Mouse (Mus musculus): Measurements from ENCODE around the gene Ifna14. TPM values are rescaled to one million over a fixed set of nuclear protein-coding genes. Genes with fewer than 3 reads are reported as not detected.

Ifna14 gene
- total RNA-seq, 2 experiments from 2014 or later, result not detected

Other genes starting within 250 kb of the Ifna14 start
- gene Hacd4, start 132.9 kb downstream of the Ifna14 start, total RNA-seq (2014; fragmentation: Nextera tagmentation), result 1.8 and 4.9 TPM in 2 replicates
- gene Hacd4, start 132.9 kb downstream of the Ifna14 start, total RNA-seq (2017), result 2.7 and 2.8 TPM in 2 replicates
- gene Ifnb1, start 49.0 kb downstream of the Ifna14 start, total RNA-seq (2014; fragmentation: Nextera tagmentation), result not detected in 2 replicates
- gene Ifnb1, start 49.0 kb downstream of the Ifna14 start, total RNA-seq (2017), result not detected in 2 replicates
- gene Ifna15, start 13.6 kb downstream of the Ifna14 start, total RNA-seq (2014; fragmentation: Nextera tagmentation), result not detected in 2 replicates
- gene Ifna15, start 13.6 kb downstream of the Ifna14 start, total RNA-seq (2017), result not detected in 2 replicates
- gene Ifna9, start 20.6 kb upstream of the Ifna14 start, total RNA-seq (2014; fragmentation: Nextera tagmentation), result not detected in 2 replicates
- gene Ifna9, start 20.6 kb upstream of the Ifna14 start, total RNA-seq (2017), result not detected in 2 replicates
- not detected in 2 replicates for gene Ifna12, start 31.6 kb upstream of the Ifna14 start, total RNA-seq (2014; fragmentation: Nextera tagmentation)
- gene Ifna12, start 31.6 kb upstream of the Ifna14 start, total RNA-seq (2017), result not detected in 2 replicates
- not detected in 2 replicates for gene C87499, start 62.6 kb upstream of the Ifna14 start, total RNA-seq (2014; fragmentation: Nextera tagmentation)
- not detected in 2 replicates for gene C87499, start 62.6 kb upstream of the Ifna14 start, total RNA-seq (2017)
- gene Ifna13, start 72.7 kb upstream of the Ifna14 start, total RNA-seq (2014; fragmentation: Nextera tagmentation), result not detected in 2 replicates
- not detected in 2 replicates for gene Ifna13, start 72.7 kb upstream of the Ifna14 start, total RNA-seq (2017)
- not detected in 2 replicates for gene Ifna16, start 105.1 kb upstream of the Ifna14 start, total RNA-seq (2014; fragmentation: Nextera tagmentation)
- not detected in 2 replicates for gene Ifna16, start 105.1 kb upstream of the Ifna14 start, total RNA-seq (2017)
- not detected in 2 replicates for gene Ifna2, start 112.1 kb upstream of the Ifna14 start, total RNA-seq (2014; fragmentation: Nextera tagmentation)
- not detected in 2 replicates for gene Ifna2, start 112.1 kb upstream of the Ifna14 start, total RNA-seq (2017)
- gene Ifnab, start 119.6 kb upstream of the Ifna14 start, total RNA-seq (2014; fragmentation: Nextera tagmentation), result not detected in 2 replicates
- not detected in 2 replicates for gene Ifnab, start 119.6 kb upstream of the Ifna14 start, total RNA-seq (2017)
- gene Gm26566, start 150.0 kb upstream of the Ifna14 start, total RNA-seq (2014; fragmentation: Nextera tagmentation), result not detected in 2 replicates
- 0.69 TPM in 1 of 2 replicates, not detected in the other for gene Gm26566, start 150.0 kb upstream of the Ifna14 start, total RNA-seq (2017)
- 33.5 and 45.5 TPM in 2 replicates for gene Klhl9, start 150.7 kb upstream of the Ifna14 start, total RNA-seq (2014; fragmentation: Nextera tagmentation)
- 72.4 and 96.0 TPM in 2 replicates for gene Klhl9, start 150.7 kb upstream of the Ifna14 start, total RNA-seq (2017)
- gene Gm13271, start 183.1 kb upstream of the Ifna14 start, total RNA-seq (2014; fragmentation: Nextera tagmentation), result not detected in 2 replicates
- not detected in 2 replicates for gene Gm13271, start 183.1 kb upstream of the Ifna14 start, total RNA-seq (2017)
- 0.49 TPM in 1 of 2 replicates, not detected in the other for gene Gm13283, start 188.3 kb upstream of the Ifna14 start, total RNA-seq (2014; fragmentation: Nextera tagmentation)
- 0.21 TPM in 1 of 2 replicates, not detected in the other for gene Gm13283, start 188.3 kb upstream of the Ifna14 start, total RNA-seq (2017)
- not detected in 2 replicates for gene Gm13290, start 202.0 kb upstream of the Ifna14 start, total RNA-seq (2014; fragmentation: Nextera tagmentation)
- gene Gm13290, start 202.0 kb upstream of the Ifna14 start, total RNA-seq (2017), result not detected in 2 replicates
- gene Gm13289, start 205.1 kb upstream of the Ifna14 start, total RNA-seq (2014; fragmentation: Nextera tagmentation), result not detected in 2 replicates
- not detected in 2 replicates for gene Gm13289, start 205.1 kb upstream of the Ifna14 start, total RNA-seq (2017)
- not detected in 2 replicates for gene Gm13272, start 208.1 kb upstream of the Ifna14 start, total RNA-seq (2014; fragmentation: Nextera tagmentation)
- not detected in 2 replicates for gene Gm13272, start 208.1 kb upstream of the Ifna14 start, total RNA-seq (2017)
- gene Ifnz, start 210.3 kb upstream of the Ifna14 start, total RNA-seq (2014; fragmentation: Nextera tagmentation), result 1.5 TPM in 1 of 2 replicates, not detected in the other
- gene Ifnz, start 210.3 kb upstream of the Ifna14 start, total RNA-seq (2017), result 0.22 and 0.52 TPM in 2 replicates
- not detected in 2 replicates for gene Gm13276, start 213.9 kb upstream of the Ifna14 start, total RNA-seq (2014; fragmentation: Nextera tagmentation)
- not detected in 2 replicates for gene Gm13276, start 213.9 kb upstream of the Ifna14 start, total RNA-seq (2017)
- not detected in 2 replicates for gene Gm13277, start 216.8 kb upstream of the Ifna14 start, total RNA-seq (2014; fragmentation: Nextera tagmentation)
- gene Gm13277, start 216.8 kb upstream of the Ifna14 start, total RNA-seq (2017), result not detected in 2 replicates
- not detected in 2 replicates for gene Gm13278, start 219.8 kb upstream of the Ifna14 start, total RNA-seq (2014; fragmentation: Nextera tagmentation)
- gene Gm13278, start 219.8 kb upstream of the Ifna14 start, total RNA-seq (2017), result not detected in 2 replicates
- gene Gm13275, start 222.7 kb upstream of the Ifna14 start, total RNA-seq (2014; fragmentation: Nextera tagmentation), result not detected in 2 replicates
- not detected in 2 replicates for gene Gm13275, start 222.7 kb upstream of the Ifna14 start, total RNA-seq (2017)
- gene Gm13279, start 225.6 kb upstream of the Ifna14 start, total RNA-seq (2014; fragmentation: Nextera tagmentation), result not detected in 2 replicates
- gene Gm13279, start 225.6 kb upstream of the Ifna14 start, total RNA-seq (2017), result not detected in 2 replicates
- not detected in 2 replicates for gene Gm13285, start 227.9 kb upstream of the Ifna14 start, total RNA-seq (2014; fragmentation: Nextera tagmentation)
- not detected in 2 replicates for gene Gm13285, start 227.9 kb upstream of the Ifna14 start, total RNA-seq (2017)
- gene Gm13287, start 231.5 kb upstream of the Ifna14 start, total RNA-seq (2014; fragmentation: Nextera tagmentation), result not detected in 2 replicates
- not detected in 2 replicates for gene Gm13287, start 231.5 kb upstream of the Ifna14 start, total RNA-seq (2017)
- not detected in 2 replicates for gene Gm13288, start 233.7 kb upstream of the Ifna14 start, total RNA-seq (2014; fragmentation: Nextera tagmentation)
- not detected in 2 replicates for gene Gm13288, start 233.7 kb upstream of the Ifna14 start, total RNA-seq (2017)
- gene Ifna7, start 244.4 kb upstream of the Ifna14 start, total RNA-seq (2014; fragmentation: Nextera tagmentation), result not detected in 2 replicates
- gene Ifna7, start 244.4 kb upstream of the Ifna14 start, total RNA-seq (2017), result not detected in 2 replicates
- not detected in 2 replicates for gene Ifna11, start 248.2 kb upstream of the Ifna14 start, total RNA-seq (2014; fragmentation: Nextera tagmentation)
- gene Ifna11, start 248.2 kb upstream of the Ifna14 start, total RNA-seq (2017), result not detected in 2 replicates